Mouse (Mus musculus): ENCODE measurements around the gene Tns3.
"Not testable (repeated sequence)": the region's sequence is repeated elsewhere in the genome, so short reads cannot be mapped to it uniquely, and the experiment has no call there.

Gene Tns3

DNA sequence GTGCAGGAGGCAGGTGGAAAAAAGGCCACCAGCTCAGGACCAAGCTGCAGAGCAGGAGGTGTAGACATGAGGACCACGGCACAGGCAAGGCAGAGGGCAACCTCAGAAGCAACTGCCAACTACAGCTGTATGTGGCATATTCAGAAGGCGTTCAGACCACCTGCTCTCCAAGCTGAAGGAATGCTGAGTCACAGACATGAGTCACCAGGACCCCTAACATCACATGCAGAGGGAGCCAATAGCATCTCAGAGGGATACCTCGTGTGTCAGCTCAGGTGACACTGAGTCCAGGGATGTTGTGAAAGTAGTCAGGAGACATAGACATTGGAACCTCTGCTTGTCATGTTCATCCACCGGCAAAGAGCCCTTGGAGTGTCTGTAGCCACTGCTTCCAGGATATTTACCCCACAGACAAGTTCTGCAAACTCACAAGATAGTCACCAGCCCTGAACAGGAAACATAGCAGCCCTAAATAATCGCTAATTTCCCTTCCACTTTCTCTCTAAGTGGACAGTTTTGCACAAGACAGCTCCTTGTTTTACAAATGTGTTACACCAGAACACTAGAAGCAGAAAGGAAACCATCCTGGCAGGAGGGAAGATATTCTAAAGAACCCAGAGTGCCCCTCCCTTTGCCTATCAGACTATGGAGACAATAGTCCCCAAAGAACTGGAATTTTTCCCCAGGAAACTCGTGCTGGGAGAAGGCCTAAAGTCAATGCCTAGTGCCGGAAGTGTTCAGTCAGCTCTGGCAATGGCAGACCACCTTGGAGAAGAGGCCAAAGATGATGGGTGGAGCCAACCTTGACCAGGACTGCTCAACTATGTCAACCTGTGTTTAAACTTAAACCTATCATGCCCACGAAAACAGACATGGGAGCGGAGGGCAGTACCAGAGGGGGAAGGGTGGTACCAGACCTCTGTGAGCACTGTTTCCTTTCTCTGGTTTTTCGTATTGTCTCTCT, 88.8 kb downstream of the Tns3 start:
- no peak for DNase-seq (ENCODE audit: low read depth)

DNA sequence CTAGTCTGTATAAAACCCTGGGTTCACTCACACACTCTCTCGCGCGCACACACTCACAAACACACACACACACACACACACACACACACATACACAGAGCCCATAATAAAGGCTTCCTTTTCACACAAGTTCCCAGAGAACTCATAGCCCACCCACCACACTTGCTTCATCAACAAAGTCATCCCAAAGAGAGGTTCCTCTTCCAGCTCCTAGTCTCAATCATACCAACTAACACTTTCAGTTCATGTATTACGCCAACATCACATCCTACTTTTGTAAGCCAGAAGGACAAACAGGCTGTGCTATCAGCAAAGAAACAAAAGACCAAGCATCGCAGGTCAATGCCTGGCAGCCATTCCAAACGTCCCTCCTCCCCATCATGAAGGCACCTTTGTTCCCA, 89.8 kb downstream of the Tns3 start:
- DNase-seq (ENCODE audit: low read depth), result no peak

DNA sequence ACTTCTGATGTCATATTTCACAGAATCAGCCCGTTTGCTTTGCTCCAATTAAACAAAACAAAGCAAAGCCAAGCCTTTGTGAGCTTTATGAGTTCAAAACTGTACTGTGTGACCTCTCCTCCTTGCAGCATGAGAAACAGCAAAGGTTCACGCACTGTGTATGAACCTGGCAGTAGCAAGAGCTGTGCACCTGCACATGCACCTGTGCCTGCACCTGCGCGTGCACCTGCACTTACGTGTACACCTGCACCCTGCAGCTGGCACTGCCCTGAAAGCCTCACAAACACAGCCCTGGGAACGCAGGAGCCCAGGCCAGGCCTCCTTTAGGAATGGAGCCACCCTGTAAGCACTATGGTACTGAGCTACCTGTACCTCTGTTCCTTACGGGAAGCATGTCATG, 91.6 kb downstream of the Tns3 start:
- no peak for DNase-seq (ENCODE audit: low read depth)

DNA sequence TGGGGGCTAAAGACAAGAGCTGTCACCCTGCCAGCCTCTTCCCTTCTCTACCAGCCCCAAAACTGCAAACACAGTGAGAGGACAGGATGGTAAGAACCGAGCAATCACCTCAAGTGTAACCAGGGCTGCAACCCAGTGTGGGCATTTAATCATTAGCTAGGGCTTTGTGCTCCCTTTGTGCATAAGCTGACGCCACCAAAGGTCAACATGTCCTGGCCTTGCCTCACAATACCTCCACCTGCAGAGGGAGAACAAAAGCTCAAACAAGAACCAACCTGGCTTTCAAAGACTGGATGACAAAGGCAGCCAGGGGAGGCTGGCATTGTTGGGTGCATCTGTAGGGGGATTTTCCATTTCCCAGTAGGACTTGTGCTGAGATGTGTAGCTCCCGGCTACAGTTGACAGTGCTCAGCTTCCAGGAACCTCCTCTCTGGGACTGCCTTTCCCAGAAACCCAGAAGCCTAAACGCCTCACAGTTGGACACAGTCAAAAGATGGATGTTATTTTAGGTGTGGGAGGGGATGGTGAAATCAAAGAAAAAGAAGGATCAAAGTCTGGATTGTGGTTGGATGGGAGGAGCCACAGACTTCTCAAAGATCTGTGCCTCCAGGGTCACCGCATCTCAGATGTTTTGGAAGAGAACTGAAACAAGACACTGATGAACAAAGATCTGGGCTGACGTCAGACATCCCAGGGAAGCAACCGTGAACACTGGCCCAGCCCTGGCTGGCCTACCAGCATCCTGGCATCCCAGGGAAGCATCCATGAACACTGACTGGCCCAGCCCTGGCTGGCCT, 94.9 kb downstream of the Tns3 start:
- DNase-seq (ENCODE audit: low read depth), result peak; percentile 29

DNA sequence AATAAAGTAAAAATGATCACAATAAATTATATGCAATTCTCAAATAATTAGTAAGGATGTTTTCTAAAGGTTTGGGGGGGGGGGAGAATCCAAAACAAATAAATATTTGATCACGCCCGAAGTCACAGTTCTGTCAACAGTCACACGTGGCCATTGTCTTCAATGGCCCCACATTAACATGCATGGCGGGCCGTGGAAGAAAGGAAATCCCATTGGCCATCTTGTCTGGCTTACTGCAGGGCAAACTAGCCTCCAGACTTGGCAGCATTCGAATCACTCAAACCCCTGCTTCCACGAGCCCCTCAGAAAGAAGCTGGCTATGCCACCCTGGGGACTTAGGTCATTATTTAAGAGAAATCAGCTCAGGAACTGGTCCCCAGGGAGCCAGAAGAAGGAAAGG, 95.5 kb downstream of the Tns3 start:
- DNase-seq (ENCODE audit: low read depth), result no peak

DNA sequence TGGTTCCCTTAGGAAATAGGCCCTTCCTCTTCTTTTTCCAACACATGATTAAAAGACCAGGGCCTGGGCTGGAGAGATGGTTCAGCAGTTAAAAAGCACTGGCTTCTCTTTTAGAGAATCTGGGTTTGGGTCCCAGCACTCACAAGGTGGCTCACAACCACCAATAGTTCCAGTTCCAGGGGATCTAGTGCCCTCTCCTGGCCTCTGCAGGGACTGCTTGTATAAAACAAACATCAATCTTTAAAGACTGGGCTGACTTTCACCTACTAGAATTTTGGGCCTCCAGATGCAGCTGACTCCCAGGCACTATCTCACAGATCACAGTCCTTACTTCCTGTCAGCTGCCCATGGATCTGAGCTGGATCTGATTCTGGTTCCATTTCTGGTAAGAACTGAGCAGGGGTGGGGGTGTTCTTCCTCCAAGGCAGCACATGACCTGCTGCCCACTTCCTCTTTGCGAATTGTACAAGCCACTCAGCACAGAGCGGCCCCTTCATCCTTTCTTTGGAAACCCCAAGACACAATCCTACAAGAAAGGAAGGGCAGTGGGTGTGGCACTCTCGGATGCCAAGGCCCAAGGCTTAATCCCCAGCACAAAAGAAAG, 98.0 kb downstream of the Tns3 start:
- DNase-seq (ENCODE audit: low read depth), result no peak

DNA sequence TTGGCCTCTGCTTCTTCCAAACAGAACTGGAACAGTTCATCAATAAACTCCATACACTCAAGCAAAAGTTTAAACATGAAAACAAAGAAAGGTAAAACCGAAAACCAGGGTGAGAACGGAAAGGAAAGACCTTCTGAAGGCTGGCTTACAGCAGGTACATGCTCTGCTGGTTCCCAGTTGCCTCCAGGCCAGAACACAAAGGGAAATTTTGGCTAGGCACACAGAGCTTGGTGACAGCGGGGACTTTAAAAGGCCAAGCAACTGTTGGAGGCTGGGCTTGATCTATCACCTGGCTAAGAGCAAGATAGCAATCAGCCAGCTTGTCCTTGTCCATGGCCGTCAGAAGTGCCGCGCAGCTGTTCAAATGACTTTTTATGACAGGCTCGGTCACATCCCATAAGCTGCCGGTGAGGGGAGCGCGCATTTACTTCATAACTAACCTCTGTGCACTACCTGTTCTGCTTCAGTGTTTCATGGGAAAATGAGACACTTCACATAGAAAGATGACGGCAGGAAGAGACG, 105.5 kb downstream of the Tns3 start:
- no peak for DNase-seq (ENCODE audit: low read depth)

DNA sequence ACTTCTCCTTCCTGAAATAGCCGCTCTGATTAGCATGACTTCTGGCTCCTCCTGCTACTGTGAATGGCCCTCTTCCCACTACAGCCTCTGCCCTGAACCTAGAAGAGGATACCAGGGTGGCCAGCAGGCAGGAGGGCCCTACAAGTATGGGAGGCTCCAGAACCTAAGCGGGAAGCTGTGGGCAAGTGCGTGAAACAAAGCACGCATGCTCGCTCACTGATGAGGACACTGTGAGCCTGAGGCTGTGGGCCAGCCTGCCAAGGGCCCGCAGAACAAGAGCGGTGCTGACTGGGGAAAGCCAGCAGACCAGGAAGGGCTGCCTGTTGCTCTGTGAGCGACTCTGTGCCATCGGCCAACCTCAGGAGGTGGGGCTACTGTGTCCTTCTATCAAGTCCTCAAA, 106.1 kb downstream of the Tns3 start:
- no peak for DNase-seq (ENCODE audit: low read depth)

DNA sequence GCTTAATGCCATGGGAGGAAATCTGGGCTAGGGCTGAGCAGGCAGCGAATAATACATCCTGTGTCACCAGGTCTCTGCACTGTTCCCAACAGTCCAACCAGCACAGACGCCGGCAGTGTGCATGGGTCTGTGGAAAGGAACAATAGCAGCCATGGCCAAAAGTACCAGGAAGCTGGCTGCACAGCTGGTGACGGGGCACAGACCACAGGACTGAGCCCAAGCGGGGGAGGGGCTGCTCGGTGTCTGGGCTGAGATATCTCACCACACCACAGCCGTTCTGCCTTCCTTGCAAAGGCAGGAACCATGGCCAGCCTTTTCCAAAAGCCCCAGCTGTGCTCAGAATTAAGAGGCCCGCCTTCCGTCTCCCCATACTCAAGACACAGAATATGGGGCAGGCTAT, 107.3 kb downstream of the Tns3 start:
- DNase-seq (ENCODE audit: low read depth), result no peak

DNA sequence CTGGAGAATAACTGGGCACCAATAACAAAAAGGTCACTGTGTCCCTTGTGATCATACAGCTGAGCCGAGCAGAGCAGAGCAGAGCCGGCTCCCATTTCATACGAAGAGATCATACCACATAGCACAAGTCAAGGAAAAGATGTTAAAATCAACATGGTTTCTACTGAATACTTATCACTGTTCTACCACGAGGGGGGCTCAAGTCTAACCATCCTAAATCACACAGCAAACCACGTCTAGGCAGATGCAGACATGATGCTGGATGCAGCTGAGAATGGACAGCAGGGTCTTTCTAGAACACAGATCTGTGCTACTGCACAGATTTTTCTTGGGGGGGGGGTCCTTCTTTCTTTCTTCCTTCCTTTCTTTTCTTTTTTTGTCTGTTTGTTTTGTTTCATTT, 112.6 kb downstream of the Tns3 start:
- no peak for DNase-seq (ENCODE audit: low read depth)

DNA sequence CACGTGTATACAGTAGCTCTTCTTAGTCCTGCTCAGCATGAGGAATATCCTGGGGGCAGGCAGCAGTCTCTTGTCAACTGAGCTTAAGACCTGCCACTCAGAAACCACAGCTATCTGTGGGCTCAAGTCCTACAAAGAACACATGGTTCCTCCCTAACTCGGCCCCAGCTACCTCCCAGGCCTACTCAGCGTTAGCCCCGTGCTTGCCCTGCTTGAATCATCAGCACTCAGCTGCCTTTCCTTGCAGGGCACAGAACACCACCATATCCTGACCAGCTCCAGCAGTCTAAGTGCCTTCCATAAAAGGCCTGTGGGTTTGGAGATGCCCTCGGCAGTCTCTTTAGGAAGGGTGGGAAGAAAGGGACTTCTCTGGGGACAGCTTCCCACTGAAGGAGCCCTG, 116.7 kb downstream of the Tns3 start:
- no peak for DNase-seq (ENCODE audit: low read depth)

DNA sequence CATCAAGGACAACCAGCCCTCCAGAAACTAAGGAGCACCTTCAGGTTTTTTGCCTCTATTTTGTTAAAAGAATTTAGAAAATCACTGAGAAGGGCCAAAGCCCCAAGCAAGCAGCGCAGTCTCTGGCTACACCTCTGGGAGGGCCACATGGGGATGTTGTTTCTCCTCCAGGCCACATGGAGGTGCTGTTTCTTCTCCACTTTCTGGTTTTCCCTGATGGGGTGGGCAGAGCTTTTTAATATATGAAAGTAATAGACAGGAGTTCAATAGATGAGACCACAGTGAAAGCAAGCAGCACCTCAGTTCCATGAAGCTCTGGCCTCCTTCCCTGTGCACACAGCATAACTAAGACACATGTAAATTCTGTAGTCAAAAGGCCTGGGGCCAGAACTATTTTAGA, 118.5 kb downstream of the Tns3 start:
- DNase-seq (ENCODE audit: low read depth), result no peak

DNA sequence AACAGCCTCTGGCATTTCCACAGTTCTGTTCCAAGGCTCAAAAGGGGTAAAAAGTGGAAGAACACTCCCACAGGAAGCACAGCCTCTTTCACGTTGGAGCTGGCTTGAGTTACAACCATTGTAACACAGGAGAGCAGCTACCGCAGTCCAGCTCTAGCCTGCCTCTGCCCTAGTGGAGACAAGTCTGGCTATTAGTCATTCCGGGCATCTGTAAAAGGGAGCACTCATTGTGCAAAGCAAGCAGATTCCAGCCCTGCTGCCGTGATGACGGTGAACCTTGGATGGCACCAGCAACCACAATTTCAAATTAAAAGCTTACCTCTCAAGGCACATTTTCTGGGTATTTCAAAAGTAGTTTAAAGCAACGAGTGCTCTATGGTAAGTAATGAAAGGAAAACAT, 120.0 kb downstream of the Tns3 start:
- peak; percentile 89 for DNase-seq (ENCODE audit: low read depth)

DNA sequence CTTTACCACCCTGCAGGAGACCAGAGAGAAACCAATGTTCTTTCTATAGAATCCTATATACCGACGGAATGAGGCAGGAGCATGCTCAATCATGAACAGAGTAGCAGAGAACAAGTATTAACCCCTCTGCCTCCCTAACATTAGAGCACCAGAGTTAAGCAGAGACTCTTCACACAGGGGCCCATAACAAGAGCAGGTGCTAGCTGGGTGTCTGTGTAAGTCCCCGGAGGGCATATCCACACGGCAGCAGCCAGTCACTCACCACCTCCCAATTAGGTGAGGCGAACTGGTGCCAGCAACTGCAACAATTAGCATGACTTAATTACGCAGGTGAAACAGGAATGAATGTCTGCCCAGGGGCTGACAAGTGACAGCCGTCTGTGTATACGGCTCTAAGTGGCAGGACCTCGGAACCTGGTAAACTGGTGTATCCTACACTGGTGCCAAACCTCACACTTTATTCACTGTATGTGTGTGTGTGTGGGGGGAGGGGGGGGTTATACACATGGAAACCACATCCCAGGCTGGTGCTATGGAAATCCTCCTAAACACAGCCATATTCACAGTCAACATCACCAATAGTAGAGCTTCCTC, 123.0 kb downstream of the Tns3 start:
- no peak for DNase-seq (ENCODE audit: low read depth)

DNA sequence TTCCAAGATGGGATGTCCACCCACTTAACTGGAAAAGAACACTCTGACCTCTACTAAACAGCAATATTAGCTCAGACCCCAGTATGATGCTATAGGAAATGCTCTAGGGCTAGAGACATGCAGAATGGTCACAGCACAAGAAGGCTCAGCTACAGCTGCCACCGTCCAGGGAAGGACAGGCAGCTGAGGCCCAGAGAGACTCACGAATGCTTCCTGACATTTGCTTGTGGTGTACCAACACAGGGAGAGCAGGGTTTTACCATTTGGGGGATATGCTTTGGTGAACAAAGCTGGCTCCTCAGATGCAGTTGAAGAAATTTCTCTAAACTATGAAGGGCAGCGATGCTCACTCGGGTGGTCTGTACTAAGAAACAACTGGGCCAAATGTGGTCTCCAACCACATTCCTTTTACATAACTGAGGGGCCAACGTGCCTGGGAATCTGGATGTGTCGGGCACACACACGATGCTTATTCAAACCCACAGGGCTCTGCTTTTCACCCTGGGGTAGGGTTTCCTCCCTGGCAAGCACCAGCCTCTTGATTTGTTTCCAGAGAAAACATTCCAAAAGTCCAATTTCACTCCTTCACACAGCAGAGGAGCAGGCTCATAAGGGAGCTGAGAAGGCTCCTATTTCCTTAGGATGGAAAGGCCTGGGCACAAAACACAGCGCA, 124.6 kb downstream of the Tns3 start:
- DNase-seq (ENCODE audit: low read depth), result peak; percentile 96

DNA sequence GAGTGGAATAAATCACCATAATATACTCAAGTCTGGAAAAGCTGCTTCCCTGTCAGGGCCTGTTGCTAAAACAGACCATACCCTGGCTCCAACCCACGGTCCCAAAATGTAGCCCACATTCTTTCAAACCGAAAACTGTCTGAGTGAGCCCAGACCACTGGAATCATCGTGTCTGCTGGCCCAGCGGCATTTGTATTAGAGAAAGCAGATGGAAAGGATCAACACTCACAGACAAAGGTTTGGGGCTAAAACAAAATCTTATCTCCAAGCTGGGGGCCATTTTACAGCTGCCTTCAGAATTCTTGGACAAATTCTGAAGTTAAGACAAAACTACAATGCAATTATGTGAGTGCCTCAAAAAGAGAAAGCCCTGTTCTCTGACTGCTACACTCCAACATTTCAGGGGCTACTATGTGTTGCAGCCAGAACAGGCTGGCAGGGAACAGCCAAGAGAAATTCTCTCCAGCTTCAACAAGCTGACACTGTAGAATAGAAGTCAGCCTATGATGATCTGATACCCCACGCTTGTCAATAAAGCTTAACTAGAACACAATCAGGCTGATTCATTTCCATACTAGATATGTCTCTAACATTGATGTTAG, 127.2 kb downstream of the Tns3 start:
- no peak for DNase-seq (ENCODE audit: low read depth)

DNA sequence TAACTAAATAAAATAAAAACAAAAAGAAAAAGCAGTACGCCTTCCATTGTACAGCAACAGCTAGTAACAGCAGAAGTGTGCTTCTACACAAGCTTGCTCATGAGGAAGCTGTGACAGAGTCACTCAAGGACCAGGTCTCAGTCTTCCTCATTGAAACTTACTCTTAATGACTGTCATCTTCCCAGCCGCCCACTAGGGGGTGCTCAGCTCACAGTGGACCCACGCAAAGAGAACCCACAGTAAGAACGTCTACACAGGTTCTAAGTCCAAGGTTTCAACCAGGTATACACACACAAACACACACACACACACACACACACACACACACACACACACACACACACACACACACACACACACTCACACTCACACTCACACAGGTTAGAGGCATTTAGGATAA, 129.4 kb downstream of the Tns3 start:
- no peak for DNase-seq (ENCODE audit: low read depth)

DNA sequence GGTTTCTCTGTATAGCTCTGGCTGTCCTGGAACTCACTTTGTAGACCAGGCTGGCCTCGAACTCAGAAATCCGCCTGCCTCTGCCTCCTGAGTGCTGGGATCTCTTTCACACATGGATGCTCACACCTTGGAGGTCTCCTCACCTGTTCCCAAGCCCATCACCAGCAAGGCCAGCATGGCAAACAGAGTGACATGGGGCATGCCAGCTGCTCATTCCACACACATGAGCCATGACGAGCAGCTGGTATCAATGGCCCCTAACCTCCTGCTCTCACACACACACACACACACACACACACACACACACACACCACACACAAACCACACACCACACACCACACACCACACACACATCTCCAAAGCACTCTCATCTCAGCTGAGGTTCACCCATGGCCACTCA, 131.6 kb downstream of the Tns3 start:
- DNase-seq (ENCODE audit: low read depth), result not testable (repeated sequence)

DNA sequence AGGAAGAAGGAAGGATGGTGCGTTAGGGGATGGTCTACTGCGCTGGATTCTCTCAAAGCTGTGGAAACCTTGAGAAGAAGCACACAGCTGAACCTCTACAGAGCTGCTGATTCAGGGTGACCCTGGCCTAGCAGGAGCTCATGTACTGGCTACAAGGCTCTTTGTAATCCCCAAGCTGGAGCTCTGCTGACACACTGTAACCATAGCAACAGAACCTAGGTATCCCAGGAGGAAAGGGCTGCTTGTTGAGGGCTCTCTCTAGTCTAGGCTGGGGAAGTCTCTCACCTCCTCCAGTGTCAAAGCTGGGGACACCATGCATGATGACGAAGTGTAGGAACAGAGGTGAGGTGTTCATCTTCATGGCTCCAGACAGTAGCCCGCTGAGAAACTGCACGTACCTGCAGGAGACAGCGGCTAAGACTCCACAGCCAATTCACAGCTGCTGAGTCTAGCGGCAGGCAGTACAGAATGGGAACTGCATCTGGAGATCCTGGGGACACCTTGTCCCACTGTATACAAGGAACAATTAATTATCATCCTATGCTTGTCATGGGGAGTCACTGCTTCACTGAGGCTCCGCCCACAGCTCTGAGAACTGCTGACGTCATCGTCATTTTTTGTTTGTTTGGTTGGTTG, 132.1 kb downstream of the Tns3 start:
- DNase-seq (ENCODE audit: low read depth), result no peak

DNA sequence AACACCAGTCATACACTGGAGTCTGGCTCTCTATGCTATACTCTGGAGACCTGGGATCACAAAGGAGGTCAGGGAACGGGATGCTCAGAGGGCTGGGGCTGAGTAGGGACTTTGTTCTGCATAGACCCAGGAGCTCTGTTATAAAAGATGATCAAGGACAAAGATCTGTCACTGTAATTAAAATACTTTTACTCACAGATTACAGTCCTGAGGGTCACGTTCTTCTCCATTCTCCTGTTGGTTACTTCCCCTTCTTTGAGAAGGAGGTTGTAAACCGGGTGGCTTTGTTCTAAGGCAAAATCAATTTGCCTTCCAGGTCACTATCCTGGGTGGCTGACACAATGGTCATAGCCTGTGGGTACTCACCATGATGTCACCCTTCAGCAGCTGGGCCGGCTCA, 133.8 kb downstream of the Tns3 start:
- no peak for DNase-seq (ENCODE audit: low read depth)

DNA sequence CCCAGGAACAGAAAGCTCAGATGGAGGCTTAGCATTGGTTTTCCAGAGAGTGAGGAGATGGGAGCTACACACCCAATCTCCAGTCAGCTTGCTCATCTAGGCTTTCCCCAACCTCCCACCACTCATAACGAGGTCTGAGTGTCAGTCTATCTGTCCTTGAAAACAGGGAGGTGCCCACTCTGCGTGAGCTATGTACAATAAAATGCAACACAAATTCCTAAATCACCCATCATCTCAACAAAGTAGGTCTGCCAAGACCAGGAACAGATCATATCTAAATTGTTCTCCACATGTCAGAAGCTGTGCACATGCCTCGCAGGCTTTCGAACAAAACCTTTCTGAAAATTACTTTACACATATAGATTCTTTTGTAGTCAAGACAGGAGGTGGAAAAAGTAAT, 134.3 kb downstream of the Tns3 start:
- DNase-seq (ENCODE audit: low read depth), result no peak
